Mouse (Mus musculus) common myeloid progenitor, adult 5-6 weeks (primary cell): ENCODE measurements around the gene Cldn34b3. TPM values are rescaled to one million over a fixed set of nuclear protein-coding genes. Genes with fewer than 3 reads are reported as not detected.
"Not testable (repeated sequence)": the region's sequence is repeated elsewhere in the genome, so short reads cannot be mapped to it uniquely, and the experiment has no call there.

ENCODE experiments used
- ATAC-seq: replicated peaks from 2 replicates; pipeline ENCODE4 v1.8.0; 2016; ENCODE audit warnings: low read depth, mild to moderate bottlenecking, moderate TSS enrichment, inconsistent platforms; ENCODE audit not compliant: poor library complexity, severe bottlenecking
- total RNA-seq: library from RNA; stranded (forward); fragments of 200-1000, 187-1606 nt; gene quantifications from 2 replicates; pipeline ENCODE4 v1.2.3, GENCODE M21; 2017

The Cldn34b3 gene
- not detected in 2 replicates for total RNA-seq

- not testable (repeated sequence) for ATAC-seq
Measured at GRCm38 (mm10) chrX:76264004-76264403, at the start of gene Cldn34b3. TSS of gene Cldn34b3 (plus strand) at chrX:76264304.

Other genes starting within 250 kb of the Cldn34b3 start
- gene Cldn34b4, start 129.0 kb downstream of the Cldn34b3 start, total RNA-seq = not detected in 2 replicates